Mouse (Mus musculus) ES-CJ7 (cell line): ENCODE measurements around the gene Spo11.

Experiments used
- DNase-seq: peaks from one replicate; pipeline ENCODE4 v3.0.0; 2011; ENCODE audit warnings: low read depth, low spot score

Spo11 gene

GRCm38 (mm10) chr2:173003737-173004136 lies 26.2 kb downstream of the Spo11 start:
- DNase-seq, result no peak

GRCm38 (mm10) chr2:173010220-173010717 lies 32.8 kb downstream of the Spo11 start:
- DNase-seq, result peak; percentile 17

DNA sequence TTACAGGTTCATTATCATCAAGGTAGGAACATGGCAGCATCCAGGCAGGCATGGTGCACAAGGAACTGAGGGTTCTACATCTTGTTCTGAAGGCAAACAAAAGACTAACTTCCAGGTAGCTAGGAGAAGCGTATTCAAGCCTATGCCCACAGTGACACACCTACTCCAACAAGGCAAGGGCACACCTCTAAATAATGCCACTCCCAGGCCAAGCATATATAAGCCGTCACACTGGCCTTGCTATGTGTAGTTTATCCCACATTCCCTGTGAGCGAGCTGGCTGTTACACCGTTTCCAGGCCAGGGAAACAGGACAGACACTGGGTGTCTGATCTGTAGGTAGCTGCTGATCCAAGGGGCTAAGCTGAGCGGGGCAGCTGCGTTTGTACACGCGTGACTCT lies 33.9 kb downstream of the Spo11 start:
- DNase-seq, result no peak

GRCm38 (mm10) chr2:173014741-173015287 lies 37.3 kb downstream of the Spo11 start:
- no peak for DNase-seq

GRCm38 (mm10) chr2:173017940-173018339 lies 40.4 kb downstream of the Spo11 start:
- no peak for DNase-seq

GRCm38 (mm10) chr2:173018618-173019017 lies 41.1 kb downstream of the Spo11 start:
- DNase-seq, result no peak

- DNase-seq, result peak; percentile 12
These were observed 41.8 kb downstream of the Spo11 start for GRCm38 (mm10) chr2:173019322-173019721.

DNA sequence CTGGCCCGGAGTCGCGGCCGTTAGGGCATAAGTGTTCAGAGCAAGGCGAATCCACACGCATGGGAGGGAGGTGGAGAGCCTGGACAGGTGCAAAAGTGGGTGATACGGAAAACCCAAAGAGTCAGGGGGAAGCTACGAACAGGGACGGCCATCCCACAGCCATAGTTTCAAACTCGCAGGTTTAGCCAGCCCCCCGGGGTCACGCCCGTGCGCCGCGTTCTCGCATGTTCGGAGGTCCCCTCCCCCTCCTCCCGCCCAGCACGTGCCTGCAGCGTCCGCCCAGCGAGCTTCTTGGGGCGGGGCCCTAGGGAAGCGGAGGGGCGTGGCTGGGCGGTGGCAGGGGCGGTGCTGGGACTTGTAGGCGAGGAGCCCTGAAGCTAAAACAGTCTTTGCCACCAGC lies 42.3 kb downstream of the Spo11 start:
- DNase-seq, result peak; percentile 88

DNA sequence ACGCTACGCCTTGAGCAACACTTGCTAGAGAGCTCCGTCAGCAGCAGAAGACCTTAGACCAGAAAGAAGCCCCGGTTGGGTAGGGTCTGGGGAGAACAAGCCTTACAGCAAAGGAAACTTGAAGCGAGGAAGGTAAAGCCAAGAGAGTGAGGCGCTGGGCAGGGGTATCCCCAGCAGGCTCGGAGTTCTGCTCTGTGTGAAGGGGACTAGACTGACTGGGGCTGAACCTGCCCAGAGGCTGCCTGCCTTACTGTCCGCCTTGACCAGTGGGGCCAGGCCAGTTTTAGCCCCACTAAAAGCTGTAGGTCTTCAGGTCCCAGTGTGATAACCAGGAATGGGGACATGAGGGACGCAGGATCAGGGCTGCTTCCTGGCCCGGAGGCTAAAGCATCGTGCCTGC lies 42.9 kb downstream of the Spo11 start, which contains the start of gene Rbm38:
Rbm38 (plus strand) TSS at position 69 of the 400 bp plus-strand sequence.
- no peak for DNase-seq

- DNase-seq, result peak; percentile 94
These were observed 44.1 kb downstream of the Spo11 start for GRCm38 (mm10) chr2:173021633-173022055.

- DNase-seq, result peak; percentile 41
These were observed 44.7 kb downstream of the Spo11 start for GRCm38 (mm10) chr2:173022056-173022681.

DNA sequence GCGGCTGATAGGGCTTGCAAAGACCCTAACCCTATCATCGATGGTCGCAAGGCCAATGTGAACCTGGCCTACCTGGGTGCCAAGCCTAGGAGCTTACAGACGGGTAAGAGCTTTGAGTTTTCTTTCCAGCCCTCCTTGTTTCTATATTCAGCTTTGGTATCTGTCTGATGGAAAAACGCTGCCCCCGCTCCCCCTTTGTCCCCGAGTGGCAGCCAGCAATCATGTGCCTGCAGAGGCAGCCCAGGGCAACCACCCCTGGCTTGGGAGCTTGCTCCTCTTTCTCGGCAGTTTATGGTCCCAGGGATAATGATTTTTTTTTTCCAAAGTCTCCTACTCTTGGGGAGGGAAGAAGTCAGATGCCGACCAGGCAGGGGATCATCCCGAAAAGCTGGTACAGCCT lies 45.3 kb downstream of the Spo11 start:
- no peak for DNase-seq

- no peak for DNase-seq
These were observed 45.9 kb downstream of the Spo11 start for GRCm38 (mm10) chr2:173023371-173023851.

DNA sequence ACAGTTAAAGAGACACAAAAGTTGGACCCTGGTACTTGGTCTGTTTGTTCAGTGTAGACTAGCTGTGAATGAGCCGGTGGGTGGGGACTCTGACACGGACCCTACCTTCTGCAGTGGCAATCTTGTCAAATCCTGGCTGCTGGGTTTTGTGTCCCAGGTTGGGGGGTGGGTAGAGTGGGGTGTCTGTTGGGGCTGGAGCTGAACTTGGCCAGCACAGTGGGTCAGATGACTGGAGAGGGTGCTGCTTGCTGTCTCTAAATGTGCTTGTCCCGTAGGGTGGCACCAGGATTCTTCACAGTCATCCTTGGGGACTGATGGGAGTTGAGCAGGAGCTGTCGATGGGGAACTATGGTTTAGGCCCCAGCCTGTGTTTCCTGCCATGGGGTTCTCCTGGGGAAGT lies 46.5 kb downstream of the Spo11 start:
- DNase-seq, result no peak

DNA sequence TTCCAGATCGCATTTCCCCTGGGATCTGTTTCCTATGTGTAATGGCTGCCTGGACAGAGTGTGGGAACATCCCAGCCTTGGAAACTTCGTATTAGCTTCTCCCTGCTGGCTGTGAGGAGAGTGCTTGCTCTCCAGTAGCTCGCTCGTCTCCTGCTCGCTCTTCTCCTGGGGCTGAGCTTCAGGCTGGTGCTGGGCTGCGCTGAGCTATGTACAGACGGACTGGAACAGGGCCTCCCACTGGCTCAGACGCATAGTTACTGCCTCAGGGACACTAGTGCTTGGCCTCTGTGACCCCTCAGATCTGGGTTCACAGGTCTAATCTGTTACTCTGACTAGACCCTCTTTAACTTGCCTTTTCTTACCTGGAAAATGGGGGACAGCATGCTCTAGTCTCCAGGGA lies 46.9 kb downstream of the Spo11 start:
- DNase-seq, result no peak

DNA sequence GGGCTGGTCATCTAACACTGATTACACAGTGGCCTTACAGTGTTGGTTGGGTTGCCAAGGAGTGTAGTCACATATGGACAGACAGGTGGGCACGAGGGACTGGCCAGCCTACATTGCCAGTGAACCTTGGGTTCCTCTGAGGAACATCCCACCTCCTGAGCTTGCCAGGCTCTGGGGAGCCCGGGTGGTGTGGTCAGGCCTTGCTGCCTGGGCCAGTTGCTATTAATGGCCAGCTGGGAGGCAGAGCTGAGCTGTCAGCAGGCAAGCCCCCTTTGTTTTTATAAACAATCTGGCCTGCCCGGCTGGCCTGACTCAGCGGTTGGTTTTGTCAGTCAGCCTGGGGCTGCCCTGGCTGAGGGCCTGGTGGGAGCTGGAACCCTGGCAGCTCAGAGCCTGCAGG lies 47.4 kb downstream of the Spo11 start:
- DNase-seq, result no peak

GRCm38 (mm10) chr2:173026286-173026685 lies 48.8 kb downstream of the Spo11 start:
- no peak for DNase-seq

DNA sequence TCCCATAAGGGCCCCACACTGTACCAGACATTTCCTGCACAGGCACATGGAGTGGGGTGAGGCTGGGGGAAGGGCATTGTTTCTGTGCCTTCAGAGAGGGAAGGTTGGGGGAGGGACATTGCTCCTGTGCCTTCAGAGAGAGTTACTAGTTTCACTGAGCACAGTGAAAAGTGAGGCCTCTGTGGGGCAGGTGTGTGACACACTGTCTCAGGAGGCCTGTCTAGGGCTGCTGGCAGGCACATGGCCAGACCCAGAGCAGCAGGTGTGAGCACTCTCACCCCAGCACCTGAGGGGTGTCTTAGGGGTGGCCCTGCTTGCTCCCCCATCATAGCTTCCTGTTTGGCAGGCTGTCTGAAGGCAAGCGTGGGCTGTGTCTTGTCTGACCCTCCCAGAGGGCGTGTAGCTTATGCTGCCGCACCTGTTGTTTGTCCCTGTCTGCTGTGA lies 49.2 kb downstream of the Spo11 start:
- DNase-seq, result no peak

DNA sequence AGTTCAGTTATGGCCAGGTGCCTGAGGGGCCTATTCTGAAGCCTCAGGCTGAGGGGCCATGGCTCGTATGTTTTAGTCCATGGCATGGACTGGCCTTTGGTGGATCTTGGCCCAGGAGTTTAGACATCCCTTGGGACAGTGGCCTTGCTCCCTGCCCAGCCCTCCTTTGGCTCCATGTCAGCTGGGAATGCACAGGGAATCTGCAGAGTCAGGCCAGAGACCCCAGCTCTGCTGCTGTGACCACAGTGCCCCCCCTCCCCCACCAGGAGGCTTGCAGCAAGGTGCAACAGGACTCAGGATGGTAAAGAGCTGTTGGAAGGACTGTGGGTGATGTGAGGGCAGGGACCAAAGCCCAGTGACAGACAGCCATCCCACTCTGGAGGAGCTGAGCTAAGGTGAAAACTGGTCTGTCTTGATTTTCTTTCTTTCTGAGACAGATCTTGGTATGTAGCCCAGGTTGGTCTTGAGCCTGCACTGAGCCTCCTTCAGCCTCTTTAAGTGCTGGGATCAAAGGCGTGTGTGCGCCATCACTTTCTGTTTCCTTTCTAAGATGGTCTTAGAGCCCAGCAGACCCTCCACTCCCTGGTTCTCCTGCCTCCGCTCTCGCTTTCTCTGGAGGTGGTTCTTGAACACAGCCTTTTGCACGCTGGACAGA lies 49.8 kb downstream of the Spo11 start:
- DNase-seq, result no peak

DNA sequence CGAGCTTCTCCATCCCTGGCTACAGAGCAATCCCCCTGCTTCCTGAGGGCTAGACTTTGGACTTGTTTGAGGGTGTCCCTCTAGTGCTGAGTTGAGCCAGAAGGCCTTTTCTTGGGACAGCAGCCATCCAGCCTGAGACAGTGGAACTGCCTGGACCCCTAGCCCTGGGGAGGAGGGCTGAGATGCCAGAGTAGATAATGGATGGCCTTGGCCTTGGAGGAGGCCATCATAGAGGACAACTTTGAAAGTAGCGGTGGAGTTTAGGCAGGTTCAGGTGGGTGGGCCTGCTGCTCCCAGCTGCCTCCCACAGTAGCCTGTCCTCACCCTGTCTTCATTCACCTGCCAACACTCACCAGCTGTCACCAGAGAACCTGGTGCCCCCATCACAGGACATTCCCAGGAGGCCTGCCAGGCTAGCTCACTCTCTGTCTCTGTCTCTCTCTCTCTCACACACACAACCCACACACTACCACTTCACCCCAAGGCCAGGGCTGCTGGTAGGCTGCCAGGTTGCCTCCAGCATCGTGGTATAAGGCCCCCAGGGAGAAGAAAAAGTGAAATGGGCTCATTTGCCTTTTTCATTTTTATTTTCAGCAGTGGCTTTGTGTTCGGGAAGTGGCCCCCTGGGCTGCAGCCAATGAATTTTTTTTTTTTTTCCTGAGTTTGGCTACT lies 50.5 kb downstream of the Spo11 start:
- DNase-seq, result no peak

DNA sequence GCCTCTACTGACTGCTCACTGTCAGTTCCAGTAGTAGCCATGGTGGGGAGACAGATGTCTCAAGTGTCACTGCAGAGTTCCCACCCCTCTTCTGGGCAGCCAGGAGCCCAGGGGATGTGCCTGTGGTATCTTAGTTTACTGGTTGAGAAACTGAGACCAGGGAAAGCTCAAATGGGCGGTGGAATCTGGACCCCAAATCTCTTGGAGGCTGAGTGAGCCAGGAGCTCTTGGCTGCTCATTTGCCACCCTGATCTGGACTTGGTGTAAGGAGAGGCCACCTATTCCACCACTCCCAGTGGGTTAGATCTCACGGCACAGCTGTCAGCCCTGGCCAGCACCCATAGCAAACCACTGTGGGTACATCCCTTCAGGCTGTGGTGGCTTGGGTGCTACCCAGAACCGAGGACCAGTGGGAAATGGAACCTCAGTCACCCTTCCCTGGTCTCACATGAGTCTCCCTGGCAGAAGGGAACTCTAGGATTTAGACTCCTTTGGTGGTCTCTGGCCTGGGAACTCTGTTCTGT lies 51.1 kb downstream of the Spo11 start:
- no peak for DNase-seq
